Mouse (Mus musculus): ENCODE measurements at regions not wholly inside any gene's neighbourhood (a gene's known extent, or its start where the extent isn't known, plus 50 kb on each side); places are given as distances from the start of the nearest gene placed in this dataset.

DNA sequence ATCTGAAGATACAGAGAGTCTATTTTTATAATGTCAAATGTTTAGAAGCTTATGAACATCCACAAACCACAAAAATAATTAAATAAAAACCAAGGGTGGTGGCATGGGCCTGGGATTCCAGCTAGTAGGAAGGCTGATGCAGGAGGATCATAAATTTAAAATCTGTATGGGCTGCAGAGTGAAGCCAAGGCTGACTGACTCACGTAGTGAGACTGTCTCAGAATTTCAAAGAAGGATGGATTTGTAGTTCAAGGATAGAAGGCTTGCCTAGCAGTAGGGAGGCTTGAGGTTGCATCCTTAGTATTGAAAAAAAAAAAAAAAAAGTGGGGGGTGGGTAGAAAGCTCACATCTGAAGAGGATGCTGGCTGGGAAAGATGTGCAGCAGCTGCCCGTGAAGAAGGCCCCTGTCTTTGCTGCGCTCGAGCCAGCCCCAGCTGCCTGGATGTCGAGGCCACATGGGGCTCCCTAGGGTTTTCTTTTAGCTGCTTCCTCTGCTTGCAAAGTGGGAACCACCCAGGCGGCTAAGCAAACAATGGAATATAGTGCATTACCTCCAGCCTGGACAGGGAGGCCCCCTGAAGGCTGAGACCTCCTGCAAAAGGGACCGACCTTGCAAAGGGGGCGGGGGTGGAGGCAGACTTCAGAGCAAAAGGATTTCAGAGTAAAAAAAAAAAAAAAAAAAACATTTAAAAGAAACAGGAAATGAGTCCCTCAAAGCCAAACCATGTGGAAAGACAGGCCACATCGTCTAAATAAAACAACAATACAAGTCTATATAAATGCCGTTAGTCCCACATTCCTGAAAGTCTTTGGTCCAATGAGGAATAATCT lies 101.3 kb downstream of the Tmco5 start:
- DNase-seq (ENCODE audit: low read depth): no peak

DNA sequence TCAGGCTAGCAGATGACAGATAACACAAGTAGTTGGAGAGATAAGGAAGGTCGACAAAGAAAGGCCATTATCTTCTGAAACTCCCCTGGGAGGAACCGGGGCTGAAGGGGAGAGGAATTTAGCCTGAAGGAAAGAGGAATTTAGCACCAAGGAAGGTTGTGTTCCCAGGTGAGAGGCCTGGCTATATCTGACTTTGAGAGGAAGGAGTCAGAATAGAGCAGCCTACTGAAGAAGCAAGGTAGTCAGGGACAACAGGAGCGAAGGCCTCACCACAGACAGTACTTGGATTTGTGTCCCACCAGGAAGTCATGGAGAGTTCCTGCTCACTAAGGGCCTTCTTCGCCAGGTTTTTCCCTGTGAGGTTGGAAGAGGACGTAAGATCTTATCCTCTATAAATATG lies 102.2 kb downstream of the Tmco5 start:
- DNase-seq (ENCODE audit: low read depth): no peak

DNA sequence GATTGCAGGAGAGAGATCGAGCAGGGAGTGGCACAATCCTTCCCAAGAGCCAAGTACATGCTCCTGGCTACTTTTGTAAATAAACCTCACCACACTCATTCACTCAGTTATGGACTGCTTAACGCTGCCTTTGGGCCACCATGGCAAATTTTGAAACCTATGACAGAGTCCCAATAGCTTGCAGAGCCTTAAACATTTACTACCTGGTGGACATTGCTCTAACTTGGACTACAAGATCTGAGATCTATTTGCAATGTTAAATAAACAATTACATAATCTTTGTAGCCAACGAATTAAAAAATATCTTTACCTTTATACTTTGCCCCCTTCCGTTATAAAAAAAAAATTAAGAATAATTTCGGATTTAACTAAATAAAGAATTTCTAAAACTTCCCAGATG lies 104.9 kb downstream of the Tmco5 start:
- no peak for DNase-seq (ENCODE audit: low read depth)

DNA sequence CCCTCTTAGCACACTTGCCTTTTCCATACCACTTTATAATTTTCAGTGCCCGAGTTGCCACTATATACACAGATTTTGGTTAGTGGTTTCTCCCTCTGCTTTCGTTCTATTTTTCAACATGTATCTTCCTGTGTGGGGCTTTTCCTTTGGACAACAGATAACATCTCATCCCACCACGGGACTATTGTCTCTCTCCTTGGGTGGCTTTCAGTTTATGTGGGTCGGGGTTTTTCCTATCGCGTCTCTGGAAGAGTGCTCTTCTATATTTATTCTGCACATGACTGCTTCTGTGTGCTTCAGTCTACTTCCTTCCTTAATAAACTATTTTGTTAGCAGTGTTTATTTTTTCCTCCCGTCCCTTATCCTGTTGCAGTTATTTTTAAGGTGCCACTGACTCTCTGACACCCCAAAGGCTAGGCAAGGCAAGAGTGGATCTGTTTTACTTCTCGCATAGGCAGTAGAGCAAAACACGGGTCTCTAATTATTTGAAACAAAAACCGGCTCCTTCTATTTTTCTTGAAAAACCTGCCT lies 105.4 kb downstream of the Tmco5 start:
- DNase-seq (ENCODE audit: low read depth): no peak

DNA sequence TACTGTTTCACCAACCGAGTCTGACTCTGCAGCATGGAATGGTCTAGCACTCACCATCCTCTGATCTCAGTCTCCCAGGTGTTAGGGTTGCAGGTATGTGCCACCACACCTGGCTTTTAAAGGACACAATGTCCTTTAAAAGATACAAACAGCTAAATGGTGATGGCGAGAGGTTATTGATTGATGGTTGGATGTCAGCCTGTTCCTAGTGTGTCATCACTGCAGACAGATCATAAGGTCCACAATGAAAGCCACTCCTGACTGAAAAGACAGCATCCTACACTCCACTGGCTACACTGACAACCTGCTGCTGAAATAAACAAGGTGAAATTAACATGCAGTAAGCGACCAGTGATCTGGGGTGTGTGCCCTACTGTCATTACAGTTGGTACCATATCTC lies 106.1 kb downstream of the Tmco5 start:
- DNase-seq (ENCODE audit: low read depth): no peak

DNA sequence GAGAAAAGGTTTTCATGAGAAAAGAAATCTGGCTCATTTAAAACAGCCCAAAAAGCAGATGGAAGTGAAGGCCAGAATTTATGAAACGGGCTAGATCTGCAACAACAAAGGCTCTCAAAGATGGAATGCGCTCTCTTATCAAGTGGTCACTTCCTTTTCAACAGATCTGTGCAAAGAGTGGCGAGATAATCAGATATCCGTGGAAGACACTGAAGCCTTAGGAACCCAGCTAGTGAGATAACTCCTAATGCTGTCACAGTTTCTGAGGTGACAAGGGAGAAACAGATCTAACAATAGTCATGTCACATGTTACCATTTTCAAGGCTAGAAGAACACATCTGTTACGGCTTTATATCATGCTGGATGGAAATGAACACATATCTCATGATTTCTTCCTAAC lies 107.1 kb downstream of the Tmco5 start:
- DNase-seq (ENCODE audit: low read depth): no peak

DNA sequence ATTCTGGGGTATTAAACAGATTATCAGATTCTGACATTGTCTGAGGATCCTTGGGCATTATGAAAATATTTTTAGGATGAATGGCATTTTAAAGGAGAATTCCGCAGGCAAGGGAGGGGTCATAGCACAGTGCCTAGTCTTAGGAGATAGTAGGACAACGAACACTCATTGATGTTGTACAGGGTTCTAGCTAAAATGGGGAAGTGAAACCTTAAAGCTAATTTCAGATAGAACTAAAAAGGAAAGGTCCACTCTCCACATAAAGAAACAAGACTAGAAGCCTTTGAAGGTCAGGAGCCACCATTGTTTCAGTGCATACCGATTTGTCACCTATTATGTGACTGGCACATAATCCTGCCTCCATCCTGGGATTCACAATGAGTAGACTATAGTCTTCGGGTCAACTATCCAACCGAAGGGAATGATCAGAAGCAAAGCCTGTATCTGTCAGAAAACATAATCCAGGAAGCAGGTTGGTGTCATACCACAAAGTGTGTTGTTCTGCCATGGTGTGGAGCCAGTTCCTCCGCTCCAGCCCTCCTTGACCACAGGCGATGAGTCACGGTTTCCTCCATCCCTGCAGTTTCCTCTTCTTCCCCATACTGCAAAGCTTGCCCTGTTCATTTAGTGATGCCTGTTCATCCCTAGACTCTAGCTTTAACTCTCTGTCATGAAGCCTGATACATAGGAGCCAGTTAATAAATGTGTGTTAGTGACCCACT lies 110.6 kb downstream of the Tmco5 start:
- no peak for DNase-seq (ENCODE audit: low read depth)

DNA sequence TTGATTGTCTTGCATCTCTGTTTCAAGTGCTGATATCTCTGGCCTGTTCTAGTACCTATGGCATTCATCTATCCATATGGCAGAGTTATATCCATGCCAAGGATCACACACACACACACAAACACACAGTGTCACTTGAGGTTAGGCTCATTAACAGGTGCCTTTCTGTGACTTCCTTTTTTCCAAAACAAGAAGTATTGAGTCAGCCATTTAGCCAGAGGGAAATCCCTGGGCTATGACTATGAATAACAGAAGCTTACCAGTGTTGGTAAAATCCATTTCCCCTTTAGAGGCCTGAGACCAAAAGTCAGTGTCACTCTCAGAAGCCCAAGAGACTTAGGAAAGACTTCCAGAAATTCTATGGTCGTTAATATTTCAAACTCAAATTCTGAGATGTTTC lies 111.6 kb downstream of the Tmco5 start:
- DNase-seq (ENCODE audit: low read depth): no peak

DNA sequence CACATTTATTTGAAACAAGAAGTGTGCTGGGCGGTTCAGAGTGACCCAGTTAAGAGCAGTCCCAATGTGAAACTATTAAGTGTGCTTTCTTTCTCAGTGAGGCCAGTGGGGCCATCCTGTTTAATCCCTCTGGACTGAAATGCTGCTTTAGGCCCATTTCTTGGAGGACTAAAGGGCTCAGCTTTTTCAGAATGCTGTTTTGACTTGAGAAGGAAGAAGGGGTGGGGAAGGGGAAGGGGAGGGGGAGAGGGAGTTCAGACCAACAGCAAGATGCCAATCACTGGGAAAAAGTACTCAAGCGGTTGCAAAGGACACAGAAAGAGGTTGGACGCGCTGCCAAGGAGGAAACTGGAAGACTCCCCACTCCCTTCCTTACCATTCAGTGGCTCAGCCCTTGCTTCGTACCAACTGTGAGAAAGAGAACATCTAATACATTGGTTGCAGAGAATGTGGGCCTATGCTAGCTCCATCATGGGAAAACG lies 113.1 kb downstream of the Tmco5 start:
- no peak for DNase-seq (ENCODE audit: low read depth)

DNA sequence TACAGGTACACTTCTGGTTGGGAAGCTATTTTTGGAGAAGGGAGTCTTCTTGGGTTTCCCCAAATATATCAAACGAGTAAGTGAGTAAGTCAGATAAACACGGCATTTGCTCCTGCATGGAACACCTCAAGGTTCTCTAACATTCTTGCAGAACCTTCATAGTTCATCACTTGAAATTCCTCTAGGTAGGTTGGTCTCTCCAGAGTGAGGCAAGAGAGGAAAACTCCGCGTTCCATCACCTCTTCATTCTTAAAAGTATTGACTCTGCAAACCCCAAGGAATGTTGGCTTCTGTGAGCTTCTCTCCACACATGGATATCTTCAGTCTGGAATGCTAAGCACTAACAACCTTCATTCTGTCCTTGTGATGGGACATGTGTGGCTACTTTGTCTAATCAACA lies 115.2 kb downstream of the Tmco5 start:
- DNase-seq (ENCODE audit: low read depth): no peak

DNA sequence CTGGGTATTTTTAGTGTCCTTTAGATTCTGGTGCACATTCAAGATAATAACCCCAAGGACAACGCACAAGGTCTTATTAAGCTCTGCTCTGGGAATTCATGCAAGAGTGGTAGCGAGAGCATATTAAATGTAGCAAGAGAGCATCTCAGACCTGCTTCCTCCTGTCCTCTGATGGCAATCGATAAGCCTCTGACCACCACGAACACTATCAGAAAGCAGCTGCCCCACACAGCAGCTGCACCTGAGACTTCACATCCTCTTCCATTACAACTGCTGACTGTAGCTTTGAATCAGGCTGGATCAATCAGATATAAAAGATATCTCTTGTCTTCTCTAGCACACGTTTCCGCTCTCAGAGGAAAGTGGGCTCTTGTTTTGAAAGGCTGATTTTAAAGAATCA lies 117.8 kb downstream of the Tmco5 start:
- DNase-seq (ENCODE audit: low read depth): no peak

DNA sequence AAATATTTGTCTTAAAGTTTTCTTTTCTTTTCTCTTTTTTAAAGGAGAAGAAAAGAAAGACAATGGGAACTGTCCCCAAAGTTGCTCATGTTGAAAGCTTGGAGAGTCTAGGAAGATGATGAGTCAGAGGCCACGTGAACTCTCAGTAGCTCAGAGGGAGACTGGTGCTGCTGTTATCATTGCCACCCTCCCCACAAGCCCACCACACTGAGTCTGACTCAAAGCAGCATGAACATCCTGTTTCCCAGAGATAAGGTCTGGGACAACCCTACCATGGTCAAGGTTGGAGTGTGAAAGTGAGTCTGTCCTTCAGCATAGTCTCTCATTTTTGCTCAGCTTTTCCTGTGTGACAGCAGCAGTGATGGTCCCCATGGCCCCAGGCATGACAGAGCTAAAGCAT lies 120.3 kb downstream of the Tmco5 start:
- DNase-seq (ENCODE audit: low read depth): no peak

DNA sequence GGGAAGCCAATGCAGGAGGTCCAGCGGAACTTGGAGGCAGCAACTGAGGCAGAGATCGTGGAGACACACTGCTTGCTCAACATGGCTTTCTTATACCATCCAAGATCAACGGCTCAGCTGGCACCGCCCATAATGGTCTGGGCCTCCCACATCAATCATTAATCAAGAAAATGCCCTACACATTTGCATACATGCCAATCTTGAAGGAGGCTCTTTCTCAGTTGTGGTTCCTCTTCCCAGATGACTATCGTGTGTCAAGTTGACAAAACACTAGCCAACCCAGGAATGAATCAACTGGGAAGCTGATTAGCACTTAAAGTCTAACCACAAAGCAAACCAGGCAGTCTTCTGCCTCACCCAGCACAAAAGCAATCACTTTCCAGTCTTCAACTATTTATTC lies 121.1 kb downstream of the Tmco5 start:
- no peak for DNase-seq (ENCODE audit: low read depth)

DNA sequence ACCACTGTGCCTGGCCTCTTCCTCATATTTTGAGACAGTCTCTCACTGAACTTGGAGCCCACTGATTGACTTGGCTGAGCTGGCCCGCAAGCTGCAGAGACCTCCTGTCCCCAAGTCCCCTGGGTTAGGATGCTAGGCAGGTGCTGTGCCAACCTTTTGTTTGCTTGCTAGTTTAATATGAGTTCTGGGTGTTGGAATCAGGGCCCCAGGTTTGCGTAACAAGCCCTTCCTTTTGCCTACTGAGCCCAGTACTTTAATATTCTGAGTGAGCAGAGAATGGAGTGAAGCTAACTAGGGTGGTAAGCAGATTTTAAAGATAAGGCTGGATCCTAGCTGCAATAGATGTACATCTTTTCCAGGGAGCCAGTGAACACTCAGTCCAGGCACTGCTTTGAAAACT lies 117.2 kb upstream of the Spred1 start:
- no peak for DNase-seq (ENCODE audit: low read depth)

DNA sequence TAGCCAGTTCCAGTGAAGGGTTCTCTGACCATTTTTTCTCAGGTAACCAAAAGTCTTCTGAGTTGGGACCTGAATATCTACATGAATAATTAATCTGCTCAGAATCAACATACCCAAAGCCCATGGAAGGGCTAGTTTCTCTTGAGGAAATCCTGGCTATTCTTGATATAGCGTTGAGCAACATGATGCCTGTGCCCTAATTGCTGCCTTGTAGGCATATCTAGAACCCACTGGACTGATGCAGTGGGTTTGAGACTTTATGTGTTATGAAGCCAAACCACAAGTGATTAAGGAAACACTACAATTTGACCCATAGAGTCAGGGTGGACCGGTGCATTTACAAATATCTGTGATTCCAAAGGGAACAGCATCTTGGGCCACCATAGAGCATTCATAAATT lies 114.3 kb upstream of the Spred1 start:
- no peak for DNase-seq (ENCODE audit: low read depth)

DNA sequence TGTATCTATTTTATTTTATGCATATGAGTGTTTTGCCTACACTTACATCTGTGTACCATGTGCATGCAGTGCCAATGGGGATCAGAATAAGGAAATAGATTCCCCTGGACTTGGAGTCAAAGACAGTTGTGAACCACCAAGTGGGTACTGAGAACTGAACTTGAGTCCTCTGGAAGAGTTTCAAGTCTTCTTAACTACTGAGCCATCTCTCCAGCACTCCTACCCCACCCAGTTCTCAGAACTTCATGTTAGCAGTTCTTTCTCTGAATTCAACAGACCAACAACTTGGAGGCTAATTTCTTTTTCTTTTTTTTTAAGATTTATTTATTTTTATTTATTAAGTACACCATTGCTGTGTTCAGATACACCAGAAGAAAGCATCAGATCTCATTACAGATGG lies 112.3 kb upstream of the Spred1 start:
- DNase-seq (ENCODE audit: low read depth): no peak

DNA sequence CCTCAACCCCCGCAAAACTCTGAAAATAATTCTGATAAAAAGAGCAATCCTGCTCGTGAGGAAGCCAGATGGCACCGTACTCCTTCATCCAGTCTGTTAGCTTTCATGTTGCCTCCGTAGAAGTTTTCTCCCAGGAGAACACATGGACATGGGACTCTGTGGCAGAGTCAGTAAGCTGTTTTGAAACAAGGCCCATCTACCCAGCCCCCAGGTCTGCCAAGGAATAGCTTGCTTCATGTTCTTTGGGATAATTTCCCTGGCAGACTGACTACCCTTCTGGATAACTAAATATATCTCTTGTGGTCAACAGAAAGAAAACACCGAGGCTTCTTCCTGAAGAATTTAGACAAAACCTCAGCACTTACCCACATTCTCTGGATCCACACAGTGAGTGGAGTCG lies 111.2 kb upstream of the Spred1 start:
- DNase-seq (ENCODE audit: low read depth): no peak

DNA sequence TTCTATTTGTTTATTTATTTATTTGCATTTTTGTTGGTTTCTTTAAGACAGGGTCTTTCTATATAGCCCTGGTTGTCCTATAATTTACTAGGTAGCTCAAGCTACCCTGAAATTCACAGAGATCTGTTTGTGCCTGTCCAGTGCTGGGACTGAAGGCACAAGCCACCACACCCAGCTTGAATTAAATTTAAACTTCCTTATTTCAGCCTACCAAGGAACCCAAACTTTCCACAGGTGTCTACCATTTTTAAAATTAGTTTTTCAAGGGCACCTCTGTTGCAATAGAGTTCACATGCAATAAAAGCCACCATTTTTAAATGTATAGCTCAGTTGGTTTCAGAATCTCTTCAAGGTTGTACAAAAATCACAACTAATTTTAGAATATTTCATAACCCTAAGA lies 110.2 kb upstream of the Spred1 start:
- DNase-seq (ENCODE audit: low read depth): no peak

DNA sequence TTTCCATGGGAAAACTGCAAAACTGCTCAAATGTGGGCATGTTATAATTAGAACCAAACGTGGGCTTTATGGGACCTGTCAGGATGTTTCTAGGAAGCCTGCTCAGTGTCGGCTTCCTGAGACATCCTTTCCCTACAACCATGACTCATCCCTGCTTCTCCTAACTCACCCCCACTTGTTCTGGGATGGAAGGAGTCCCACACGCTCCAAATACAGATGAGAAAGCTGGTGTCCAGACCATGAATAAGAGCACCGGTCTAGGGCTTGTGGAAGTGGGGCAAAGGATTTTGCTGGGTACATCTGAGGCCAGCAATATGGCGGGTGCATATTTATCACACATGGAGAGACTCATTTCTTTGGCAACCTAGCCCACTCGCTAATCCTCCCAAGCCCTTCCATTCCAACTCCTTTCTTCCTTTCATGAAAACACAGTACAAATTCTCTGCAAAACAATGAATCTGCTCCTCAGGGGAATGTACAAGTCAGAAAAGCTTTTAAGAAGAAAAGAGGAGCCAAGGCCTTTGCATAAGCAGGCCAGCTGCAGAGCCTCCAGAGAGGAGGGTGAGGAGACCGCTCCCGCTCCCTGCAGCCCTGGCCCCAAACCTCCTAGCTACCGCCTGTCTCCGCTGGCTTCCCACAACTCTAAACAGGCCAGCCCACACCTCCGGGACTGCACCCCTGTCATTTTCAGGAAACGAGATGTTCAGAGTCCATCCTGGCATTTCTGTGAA lies 103.1 kb upstream of the Spred1 start:
- DNase-seq (ENCODE audit: low read depth): no peak

DNA sequence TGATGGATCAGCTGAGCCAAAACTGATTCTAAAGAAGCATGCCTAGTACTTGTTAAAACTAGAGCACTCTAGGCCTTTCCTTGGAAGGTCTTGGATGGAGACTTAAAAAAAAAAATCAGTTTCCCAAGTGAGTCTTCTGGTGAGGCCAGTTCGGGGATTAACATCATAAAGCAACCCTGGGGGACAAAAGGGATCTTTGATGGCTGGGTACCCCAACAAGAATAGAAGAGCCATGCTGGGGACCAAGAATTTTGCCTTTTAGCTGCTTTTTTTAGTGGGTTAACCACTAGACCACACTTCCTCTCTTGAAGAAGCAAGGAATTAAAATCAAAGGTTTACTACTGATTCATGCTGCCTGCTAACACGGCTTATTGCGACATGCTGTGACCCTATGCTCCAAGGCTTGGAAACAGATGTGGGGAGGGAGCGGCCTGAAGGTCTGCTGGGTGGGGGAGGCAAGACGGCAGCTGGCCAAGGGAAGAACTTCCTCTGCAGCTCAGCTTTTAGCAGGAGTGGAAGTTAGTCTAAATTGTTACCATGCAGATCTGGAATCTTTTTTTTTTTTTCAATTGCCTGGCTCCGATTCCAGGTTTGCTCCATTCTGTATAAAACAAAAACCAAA lies 102.1 kb upstream of the Spred1 start:
- no peak for DNase-seq (ENCODE audit: low read depth)

DNA sequence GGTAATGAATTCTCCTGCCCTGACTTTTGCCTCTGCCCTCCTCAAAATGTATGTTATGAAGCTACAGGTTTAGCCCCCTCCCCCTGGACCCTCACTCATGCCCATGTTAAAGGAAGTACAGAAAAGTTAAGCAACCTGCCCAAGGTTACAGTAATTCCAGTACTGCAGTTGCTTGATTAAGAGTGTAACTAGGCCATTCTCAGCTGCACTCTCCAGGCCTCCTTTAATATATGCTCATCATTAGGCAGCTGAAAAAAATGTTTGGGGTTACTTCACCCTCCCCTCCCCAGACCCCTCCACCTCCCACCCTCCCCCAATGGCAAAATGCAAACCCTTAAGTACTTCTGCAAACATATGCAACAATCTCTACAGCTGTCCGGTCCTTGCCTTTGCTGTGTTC lies 101.6 kb upstream of the Spred1 start:
- DNase-seq (ENCODE audit: low read depth): no peak

DNA sequence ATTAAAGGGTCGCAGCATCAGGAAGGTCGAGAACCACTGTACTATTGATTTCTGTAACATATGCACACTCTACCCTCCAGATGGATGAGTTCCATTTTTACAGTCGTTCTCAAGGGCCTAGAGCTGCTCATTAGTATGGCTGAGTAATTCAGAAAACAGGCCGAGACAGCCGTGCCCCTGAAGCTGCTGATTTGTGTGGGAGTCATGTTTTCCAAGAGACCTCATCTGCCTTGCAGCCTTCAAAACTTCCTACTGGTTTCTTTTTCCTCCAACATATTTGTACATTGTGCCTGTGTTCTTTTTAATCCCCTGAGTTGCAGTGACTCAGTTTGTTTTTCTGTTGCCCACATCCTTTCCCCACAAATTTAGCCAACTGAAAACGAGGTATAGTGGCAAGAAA lies 99.4 kb upstream of the Spred1 start:
- DNase-seq (ENCODE audit: low read depth): no peak
